Mouse (Mus musculus) lung, postnatal 0 days (tissue): ENCODE results near the gene Acox1.

Experiments used
- CTCF ChIP-seq: IDR thresholded peaks from 2 replicates; pipeline ENCODE4 v1.5.1; 2016; ENCODE audit warnings: antibody characterized with exemption, mild to moderate bottlenecking
- EP300 ChIP-seq: IDR thresholded peaks from 2 replicates; pipeline ENCODE4 v1.6.1; 2016; ENCODE audit warnings: antibody characterized with exemption, mild to moderate bottlenecking, control low read depth

DNA sequence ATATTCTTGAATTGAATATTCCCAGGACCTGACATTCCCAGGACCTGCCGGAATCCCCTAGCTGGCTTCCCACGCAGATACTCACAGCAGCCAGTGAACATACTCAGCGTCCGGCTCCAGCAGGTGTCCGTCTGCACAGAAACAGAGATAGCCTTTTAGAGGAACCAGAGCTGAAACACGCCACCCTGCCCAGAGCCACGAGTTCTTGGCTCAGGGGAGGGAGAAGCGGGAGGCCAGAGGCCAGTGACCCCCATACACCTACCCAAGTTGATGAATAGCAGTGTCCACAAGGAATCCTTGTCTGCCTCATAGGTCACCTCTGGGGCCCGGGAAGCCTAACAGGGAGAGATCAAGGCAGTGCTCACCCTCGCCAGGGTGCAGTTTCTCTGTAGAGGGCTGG lies 64.7 kb downstream of the Acox1 start:
- TF ChIP-seq EP300 (no peak), CTCF (no peak)
